Mouse (Mus musculus) ovary, adult 18-20 months (tissue): ENCODE data around the gene C2cd2.
"Not testable (repeated sequence)": the region's sequence is repeated elsewhere in the genome, so short reads cannot be mapped to it uniquely, and the experiment has no call there.

ENCODE experiments used
- DNase-seq: peaks from one replicate; pipeline ENCODE4 v3.0.0; 2022; ENCODE audit warnings: low spot score, mixed read lengths

C2cd2 gene

GRCm38 (mm10) chr16:97946993-97947392 is 15.4 kb downstream of the C2cd2 start:
- DNase-seq, result not testable (repeated sequence)

- DNase-seq, result no peak
These were observed 20.6 kb downstream of the C2cd2 start for GRCm38 (mm10) chr16:97941844-97942243.

DNA sequence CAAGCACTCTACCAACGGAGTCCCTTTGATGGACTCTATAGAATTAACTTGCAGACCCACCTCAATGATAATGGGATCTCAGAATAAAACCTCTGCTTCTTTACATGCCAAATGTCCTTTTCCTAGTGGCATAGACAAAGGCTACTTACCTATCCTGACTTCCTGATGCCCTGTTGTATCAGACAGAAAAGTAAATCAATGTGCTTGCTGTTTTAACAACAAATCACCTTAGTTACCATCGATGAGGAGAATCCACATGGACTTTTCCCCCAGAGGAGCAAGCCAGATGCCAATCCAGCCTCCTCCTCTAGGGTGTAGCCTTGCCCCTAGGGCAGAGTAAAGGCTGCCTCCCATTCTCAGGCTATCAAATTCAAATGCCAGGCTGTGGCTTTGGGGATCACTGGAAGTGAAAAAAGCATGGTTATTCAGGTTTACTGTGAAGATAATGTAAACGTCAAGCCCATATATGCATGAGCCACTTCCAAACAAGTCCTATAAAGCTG is 21.9 kb downstream of the C2cd2 start:
- DNase-seq, result no peak

- no peak for DNase-seq
These were observed 26.6 kb downstream of the C2cd2 start for GRCm38 (mm10) chr16:97935815-97936214.

GRCm38 (mm10) chr16:97930231-97930630 is 32.2 kb downstream of the C2cd2 start:
- no peak for DNase-seq

- no peak for DNase-seq
These were observed 32.9 kb downstream of the C2cd2 start for GRCm38 (mm10) chr16:97929520-97929919.

DNA sequence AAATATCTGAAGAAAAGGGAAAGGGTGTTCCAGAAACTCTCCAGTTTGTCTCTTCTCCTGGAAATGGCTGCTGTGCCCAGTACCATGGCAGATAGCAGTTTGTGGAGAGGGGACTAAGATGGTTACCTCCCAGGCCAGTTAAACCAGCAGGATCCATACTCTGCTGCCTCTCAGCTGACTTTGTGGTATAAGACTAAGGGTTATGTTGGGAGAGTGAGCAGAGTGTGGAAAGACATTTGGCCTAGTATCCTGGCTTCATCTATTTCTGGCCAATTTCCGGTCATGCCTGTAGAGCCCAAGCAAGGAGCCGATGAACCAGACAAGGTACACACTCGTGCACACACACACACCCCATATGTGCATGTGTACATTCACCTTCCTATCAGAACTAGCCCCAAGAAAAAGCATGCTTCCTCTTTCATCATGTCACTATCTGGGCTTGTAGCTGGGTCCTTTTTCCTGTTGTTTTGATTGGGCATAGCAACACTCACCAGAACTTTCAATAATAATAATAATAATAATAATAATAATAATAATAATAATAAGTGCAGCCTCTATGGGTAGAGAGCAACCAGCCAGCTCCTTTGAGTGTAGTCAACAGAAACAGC is 35.0 kb downstream of the C2cd2 start:
- DNase-seq, result no peak

GRCm38 (mm10) chr16:97926381-97926780 is 36.0 kb downstream of the C2cd2 start:
- DNase-seq, result no peak

- no peak for DNase-seq
These were observed 36.6 kb downstream of the C2cd2 start for GRCm38 (mm10) chr16:97925760-97926159.

DNA sequence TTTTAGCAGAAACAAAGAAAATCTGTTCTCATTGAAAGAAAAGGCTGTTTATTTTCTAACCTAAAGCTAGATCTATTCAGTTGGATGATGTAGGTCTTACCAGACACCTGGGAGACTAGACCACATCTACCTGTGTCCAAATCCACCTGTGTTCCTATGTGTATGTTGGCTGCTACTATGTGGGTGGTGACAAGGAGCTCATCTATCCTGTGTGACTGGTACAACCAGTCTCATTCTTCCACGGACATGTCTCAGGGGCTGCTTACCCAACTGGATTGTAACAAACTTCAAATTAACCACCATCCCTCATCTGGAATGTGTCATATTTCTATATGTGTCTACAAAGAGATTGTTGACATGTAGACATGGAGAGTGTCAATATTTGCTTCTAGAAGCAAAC is 38.7 kb downstream of the C2cd2 start:
- DNase-seq, result no peak

DNA sequence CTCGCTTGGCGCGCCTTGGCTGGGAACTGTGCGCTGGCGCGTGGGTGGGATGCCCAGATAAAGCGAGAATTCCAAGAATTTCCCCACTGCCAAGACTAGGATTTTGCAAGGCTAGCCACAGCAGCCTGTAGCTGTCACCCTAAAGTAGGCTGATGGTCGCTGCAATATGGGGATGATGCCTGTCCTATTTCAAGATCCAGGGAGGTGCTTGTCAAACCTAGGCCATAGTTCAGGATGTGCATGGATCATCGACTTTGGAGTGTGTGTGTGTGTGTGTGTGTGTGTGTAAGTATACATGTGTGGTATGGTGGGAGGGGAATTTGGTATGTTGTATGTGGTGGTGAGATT is 39.6 kb downstream of the C2cd2 start:
- no peak for DNase-seq

DNA sequence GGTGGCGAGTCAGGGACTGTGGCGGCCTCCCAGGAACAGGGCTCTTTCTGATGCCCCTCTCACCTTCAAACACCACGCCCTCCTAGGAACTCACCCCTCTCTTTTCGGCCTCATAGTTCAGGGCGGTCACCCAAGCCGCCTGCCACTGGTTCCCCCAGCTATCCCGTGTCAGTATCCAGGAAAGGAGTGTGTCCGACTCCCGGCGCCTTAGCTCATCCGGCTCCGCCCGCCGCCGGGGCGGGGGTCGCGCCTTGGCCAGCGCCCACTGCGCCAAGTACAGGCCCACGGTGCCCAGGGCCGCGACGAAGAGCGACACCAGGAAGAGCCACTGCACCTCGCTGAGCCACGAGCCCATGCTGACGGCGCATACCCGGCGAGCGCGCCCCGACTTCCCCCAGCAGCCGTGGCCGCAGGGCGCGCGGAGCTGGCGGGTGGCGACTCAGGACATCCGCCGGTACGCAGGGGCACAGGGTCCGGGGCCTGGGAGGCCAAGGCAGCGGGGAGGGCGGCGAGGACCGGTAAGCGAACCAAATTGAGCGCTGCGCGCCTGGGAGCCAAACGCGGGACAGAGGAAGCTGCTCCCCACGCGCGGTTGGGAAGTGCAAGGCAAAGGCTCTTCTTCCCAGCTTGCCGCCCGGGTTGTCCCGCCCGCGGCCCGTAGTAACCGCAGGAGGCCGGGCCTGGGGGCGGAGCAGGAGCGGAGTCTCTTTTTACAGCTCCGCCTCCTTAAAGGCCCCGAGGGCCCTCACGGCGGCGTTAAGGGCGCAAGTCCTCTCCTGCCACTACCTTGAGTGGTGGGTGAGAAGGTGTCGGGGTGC is 40.2 kb downstream of the C2cd2 start:
- DNase-seq, result peak; percentile 84

DNA sequence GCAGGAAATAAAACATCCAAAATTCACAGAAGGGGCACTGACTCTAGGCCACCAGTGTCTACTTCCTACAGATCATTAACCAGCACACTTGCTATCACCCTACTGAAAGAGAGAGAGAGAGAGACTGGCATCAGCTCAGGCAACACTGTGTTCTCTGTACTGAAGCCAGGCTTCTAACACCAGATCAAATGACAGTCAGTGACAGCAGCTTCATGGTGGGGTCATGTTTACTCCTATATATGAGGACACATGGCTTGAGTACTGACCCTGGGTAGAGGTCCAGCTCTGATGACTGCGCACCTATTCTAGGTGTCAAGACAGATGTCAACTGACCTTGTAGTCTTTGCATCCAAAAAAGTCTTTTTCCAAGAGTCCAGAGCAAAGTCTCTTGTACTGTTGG is 41.8 kb downstream of the C2cd2 start:
- DNase-seq, result no peak

DNA sequence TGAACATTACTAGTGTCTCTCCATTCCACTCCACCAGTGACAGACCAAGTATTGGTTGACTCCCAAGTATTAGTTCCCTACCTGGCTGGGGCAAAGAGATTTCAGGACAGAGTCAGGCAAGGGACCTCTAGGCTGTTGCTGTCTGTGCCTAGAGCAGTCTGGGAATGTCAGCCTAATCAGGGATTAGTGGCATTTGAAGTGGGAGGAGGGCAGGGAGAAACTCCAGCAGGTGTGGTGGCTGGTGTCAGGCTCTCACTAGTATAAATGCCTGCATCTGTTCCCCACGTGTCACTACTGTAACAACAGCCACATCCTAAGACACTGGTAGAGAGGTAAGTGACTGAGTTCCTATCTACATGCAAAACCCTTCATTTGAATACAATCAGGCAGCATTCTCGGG is 42.6 kb downstream of the C2cd2 start:
- no peak for DNase-seq

DNA sequence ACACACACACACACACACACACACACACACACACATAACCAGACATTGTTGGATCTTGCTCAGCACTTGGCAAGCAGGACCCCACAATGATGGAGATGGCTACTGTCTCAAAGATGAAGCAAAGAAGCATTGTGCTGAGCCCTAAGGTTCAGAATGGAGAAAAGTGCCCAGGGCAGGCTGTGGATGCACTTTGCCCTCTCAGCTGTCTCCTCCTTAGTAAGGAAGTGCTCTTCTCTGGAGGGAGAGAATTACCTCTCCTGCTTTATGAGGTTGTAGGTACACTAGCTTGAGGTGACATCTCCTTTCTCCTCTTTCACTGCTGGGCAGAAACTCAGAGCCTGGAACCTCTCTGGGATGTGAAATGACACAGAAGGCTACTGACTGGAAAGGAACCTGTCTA is 49.5 kb downstream of the C2cd2 start:
- DNase-seq, result no peak

DNA sequence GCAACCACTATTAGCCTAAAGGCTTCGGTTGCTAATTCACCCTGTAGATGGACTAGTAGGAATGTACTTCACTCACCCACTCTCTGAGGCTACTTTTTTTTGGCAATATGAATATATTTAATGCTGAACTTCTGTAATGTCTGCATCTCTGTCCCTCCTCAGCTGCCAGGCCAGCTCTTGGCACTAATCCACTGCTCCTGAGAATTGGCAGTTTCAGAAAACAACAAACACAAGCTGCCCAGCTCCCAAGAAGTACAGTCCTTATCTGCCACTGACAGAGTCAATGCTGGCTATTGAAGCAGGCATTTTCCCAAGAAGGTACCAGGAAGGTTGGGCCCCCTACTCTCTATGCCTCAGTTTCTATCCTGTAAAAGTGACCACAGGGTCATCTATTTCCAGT is 53.0 kb downstream of the C2cd2 start:
- no peak for DNase-seq

DNA sequence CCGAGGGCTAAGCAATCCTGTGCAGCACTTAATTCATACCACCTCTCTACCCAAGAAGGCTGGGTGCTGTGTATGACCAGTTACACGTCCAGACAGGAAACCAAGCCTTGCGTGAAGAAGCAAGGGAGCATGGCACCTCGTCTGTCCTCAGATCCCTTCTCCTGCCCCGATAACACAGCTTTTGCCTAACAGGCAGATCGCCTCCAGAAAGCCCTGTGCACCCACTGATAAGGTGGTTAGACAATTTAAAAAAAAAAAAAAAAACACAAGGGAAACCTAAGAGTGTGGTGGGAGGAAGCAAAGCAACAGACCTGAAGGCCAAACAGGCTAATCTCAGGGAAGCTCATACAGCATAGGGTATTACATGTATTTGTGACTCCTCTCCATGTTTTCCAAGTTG is 54.9 kb downstream of the C2cd2 start:
- DNase-seq, result no peak

GRCm38 (mm10) chr16:97906337-97906736 is 56.1 kb downstream of the C2cd2 start:
- DNase-seq, result no peak

DNA sequence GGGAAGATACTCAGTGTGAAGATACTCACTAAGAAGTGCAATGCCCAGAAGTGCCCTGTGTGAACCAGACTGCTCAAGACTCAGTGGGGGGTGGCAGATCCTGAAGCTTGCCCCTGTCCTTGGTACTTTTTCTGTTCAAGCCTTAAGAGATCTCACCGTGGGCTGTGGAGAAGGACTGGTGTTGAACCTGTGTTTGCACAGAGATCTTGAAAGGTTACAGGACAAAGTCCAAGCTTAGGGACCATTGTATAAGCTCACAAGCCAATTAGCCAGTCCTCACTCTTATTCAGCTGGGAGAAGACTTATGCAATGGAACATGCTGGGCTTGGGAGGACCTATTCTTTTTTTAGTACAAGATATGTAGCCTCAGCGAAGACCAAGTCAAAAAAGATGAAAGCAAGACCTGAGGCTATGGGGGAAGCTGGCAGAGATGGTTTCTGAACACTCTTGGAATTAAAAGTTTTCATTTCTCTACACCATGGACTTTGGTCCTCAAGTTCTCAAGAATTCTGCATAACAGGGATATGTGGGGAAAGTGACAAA is 56.9 kb downstream of the C2cd2 start:
- no peak for DNase-seq

DNA sequence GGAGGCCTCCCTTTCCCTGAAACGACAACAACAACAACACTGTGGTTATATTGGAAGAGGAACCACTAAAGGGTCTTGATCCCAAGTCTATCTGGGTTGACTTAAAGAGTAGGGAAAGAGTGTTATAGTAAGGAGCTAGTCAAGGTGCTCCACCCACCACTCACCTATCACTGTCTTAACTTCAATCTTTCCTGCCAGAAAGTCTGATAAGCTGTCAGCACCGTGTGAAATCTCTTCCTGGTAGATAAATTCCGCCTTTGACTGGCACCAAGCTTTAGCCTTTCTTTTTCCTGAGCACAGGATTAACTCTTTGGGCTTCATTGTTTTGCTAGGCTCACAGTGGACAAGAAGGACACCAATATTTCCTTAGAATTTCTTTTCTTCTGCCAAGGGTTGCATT is 58.4 kb downstream of the C2cd2 start:
- no peak for DNase-seq

DNA sequence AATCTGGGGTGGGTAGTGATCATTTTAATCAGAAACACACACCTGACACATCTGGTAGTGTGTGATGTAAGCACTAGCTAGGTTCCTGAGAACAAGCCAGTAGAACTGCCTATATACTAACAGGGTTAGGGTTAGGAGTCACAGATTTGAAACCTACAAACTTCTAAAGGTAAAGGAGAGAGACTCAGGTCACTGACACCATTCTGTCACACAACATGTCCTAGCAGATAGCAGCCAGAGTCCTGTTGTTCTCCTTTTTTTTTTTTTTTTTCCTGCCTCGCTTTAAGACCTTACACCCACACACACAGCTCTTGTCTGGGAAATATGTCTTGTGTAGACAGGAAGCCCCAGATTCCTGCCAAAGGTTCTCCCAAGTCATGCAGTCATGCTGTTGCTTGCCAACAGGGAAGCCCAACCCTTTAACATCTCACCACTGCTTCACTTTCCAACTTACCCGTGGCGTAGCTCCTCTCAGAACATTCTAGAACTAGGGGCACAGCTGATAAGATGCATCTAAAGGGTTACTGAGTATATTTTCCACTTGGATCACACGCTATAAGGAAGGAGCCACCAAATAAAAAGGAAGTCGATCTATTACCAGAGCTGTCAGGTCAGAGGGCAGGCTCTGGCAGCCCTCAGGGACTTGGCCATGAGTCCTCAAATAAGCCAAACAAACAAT is 64.9 kb downstream of the C2cd2 start:
- peak; percentile 38 for DNase-seq

- no peak for DNase-seq
These were observed 74.6 kb downstream of the C2cd2 start for GRCm38 (mm10) chr16:97887762-97888161.

DNA sequence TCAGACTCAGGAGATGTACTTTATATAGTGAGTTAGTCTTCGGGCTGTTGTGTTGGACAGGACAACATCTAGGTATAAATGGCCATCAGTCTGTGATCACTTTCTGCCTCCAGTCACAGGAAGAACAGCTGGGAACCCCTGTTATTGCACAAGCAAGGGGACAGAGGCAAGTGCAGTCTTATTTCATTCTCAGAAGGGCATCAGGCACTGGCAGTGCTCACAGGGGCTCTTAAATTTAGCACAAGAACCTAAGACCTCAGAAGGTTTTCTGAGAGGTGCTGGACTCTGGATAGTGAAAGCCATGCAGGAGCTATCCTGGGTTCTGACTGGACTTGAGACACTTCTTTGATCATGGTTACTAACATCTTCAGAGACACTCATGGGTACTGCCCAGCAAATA is 78.7 kb downstream of the C2cd2 start:
- DNase-seq, result no peak
